Mouse (Mus musculus) thymus, adult 2 months (tissue): ENCODE measurements around the gene Smim23. TPM values are rescaled to one million over a fixed set of nuclear protein-coding genes. Genes with fewer than 3 reads are reported as not detected.

ENCODE experiments used
- DNase-seq: peaks from one replicate; pipeline ENCODE4 v3.0.0; 2021
- H3K27ac ChIP-seq: fragments of 200-500 bp; 2 replicates; pipeline ENCODE4 v1.5.1; 2012; ENCODE audit warnings: low read length, control low read depth; ENCODE audit not compliant: control insufficient read depth, insufficient read depth
- H3K27me3 ChIP-seq: fragments of 200-500 bp; 2 replicates; pipeline ENCODE4 v1.6.1; 2012; ENCODE audit warnings: mild to moderate bottlenecking, low read length, moderate library complexity, mixed read lengths; ENCODE audit not compliant: control insufficient read depth, insufficient read depth
- H3K36me3 ChIP-seq: fragments of 200-500 bp; 2 replicates; pipeline ENCODE4 v1.6.1; 2012; ENCODE audit warnings: mild to moderate bottlenecking, low read length, moderate library complexity; ENCODE audit not compliant: control insufficient read depth, insufficient read depth
- H3K4me1 ChIP-seq: fragments of 200-500 bp; replicated peaks from 2 replicates; pipeline ENCODE4 v1.6.1; 2012; ENCODE audit warnings: low read length; ENCODE audit not compliant: control insufficient read depth, insufficient read depth
- H3K4me3 ChIP-seq: fragments of 200-500 bp; 2 replicates; pipeline ENCODE4 v1.5.1; 2012; ENCODE audit warnings: mild to moderate bottlenecking, low read length, control low read depth, moderate library complexity; ENCODE audit not compliant: control insufficient read depth, insufficient read depth
- CTCF ChIP-seq: fragments of 200-500 bp; IDR thresholded peaks from 2 replicates; pipeline ENCODE4 v1.5.1; 2012; ENCODE audit warnings: mild to moderate bottlenecking, control low read depth, low read length, moderate library complexity, borderline replicate concordance; ENCODE audit not compliant: control insufficient read depth, poor library complexity, insufficient read depth; ENCODE audit errors: extremely low read depth
- POLR2A ChIP-seq: fragments of 200-500 bp; IDR thresholded peaks from 2 replicates; pipeline ENCODE4 v1.6.1; 2012; ENCODE audit warnings: mild to moderate bottlenecking, low read length, control low read depth, moderate library complexity; ENCODE audit not compliant: control insufficient read depth, poor library complexity, insufficient read depth; ENCODE audit errors: extremely low read depth
- WGBS: fragments of 180-500 bp; shearing (Covaris S2); methylation state at CpG from one replicate; pipeline ENCODE4 v1.1.7; 2018; 5-methylcytosine and 5-hydroxymethylcytosine counted together
- polyA plus RNA-seq: library from polyadenylated mRNA; depleted of rRNA; stranded (reverse); fragments of >200 nt; gene quantifications from 2 replicates; pipeline ENCODE4 v1.2.3, GENCODE M21; 2012

Smim23 gene
- polyA plus RNA-seq, 1 experiment = not detected

GRCm38 (mm10) chr11:32801715-32802114 is 22.7 kb downstream of the Smim23 start:
- WGBS = 20% methylated on average over 6 of the region's 6 CpGs
- TF ChIP-seq POLR2A = no peak
- TF ChIP-seq CTCF = no peak
- no peaks in the 10 kb centered on the region for H3K36me3 ChIP-seq
- H3K4me3 ChIP-seq = no peak overlapping the region
- DNase-seq = no peak
- H3K27me3 ChIP-seq = no peaks in the 10 kb centered on the region
- no peaks in the 10 kb centered on the region for H3K4me1 ChIP-seq
- H3K27ac ChIP-seq = no peak overlapping the region; the same call in 1 of the 2 replicates

GRCm38 (mm10) chr11:32800929-32801375 is 23.5 kb downstream of the Smim23 start:
- Histone ChIP-seq H3K36me3 (no peaks in the 10 kb centered on the region), H3K27me3 (no peaks in the 10 kb centered on the region), H3K4me3 (no peak overlapping the region), H3K27ac (no peak overlapping the region), H3K4me1 (no peaks in the 10 kb centered on the region)
- TF ChIP-seq CTCF = no peak
- no peak for TF ChIP-seq POLR2A
- 88% methylated on average over 7 of the region's 7 CpGs for WGBS
- no peak for DNase-seq

- no peak for DNase-seq
- H3K4me3 ChIP-seq = no peak overlapping the region
- TF ChIP-seq CTCF = no peak
- no peak for TF ChIP-seq POLR2A
- H3K27ac ChIP-seq = no peak overlapping the region
- 85% methylated on average over 4 of the region's 4 CpGs for WGBS
- H3K36me3 ChIP-seq = no peaks in the 10 kb centered on the region
- no peaks in the 10 kb centered on the region for H3K4me1 ChIP-seq
- no peaks in the 10 kb centered on the region for H3K27me3 ChIP-seq
Measured at GRCm38 (mm10) chr11:32798445-32798844, 26.0 kb downstream of the Smim23 start.

DNA sequence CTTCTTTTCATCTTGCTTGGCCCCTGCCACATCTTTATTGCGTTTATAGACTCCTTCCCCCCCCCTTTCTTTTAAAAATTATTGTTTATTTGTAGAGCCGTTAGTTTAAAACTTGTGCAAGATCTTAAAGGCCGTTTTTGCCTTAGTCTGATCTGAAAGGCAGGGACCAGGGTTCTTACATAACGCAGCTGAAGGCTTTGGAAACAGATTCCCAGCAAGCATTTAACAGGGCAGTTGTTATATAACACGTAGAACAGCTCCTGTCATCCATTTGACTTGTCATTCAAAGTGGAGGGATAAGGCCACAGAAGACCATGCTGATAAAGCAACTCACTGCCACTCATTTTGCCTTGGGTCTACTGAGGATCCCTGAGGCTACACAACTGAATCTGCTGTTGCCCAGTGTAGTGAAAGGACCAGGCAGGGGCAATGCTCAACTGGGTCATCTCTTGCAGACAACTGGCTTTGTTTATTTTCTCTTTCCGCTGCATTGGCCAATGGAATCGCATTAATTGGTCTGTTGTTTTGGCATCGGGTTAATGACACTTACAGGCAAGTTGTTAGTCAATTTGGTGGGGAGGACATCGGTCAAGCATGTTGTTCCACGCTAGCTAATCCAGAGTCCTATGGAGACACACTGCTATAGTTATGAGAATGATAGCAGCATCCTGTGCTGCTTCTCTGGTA is 29.5 kb downstream of the Smim23 start:
- no peaks in the 10 kb centered on the region for H3K4me1 ChIP-seq
- no peaks in the 10 kb centered on the region for H3K27me3 ChIP-seq
- no peaks in the 10 kb centered on the region for H3K36me3 ChIP-seq
- TF ChIP-seq POLR2A (no peak), CTCF (no peak)
- no peak for DNase-seq
- H3K27ac ChIP-seq = no peak overlapping the region
- H3K4me3 ChIP-seq = no peak overlapping the region
- 72% methylated on average over 10 of the region's 10 CpGs for WGBS

DNA sequence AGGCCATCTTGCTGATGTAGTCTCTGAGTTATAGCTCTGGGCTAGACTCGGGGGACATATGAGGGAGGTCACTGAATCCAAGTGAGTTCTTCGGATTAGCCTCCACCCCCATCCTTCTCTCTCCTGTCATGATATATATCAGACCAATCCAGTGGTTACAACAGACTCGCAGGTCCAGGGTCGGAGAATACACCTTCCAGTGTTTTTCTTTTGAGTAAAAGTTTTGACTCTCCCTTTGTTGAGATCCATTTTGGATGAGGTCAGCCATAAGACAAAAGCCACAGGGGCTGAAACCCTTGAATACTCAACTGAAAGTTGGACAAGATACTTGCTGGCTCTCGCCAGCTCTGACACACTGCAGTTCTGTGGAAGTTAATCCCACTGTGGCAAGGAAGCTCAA is 38.2 kb downstream of the Smim23 start:
- no peak for DNase-seq
- 93% methylated on average over 5 of the region's 5 CpGs for WGBS
- no peaks in the 10 kb centered on the region for H3K36me3 ChIP-seq
- no peak overlapping the region for H3K4me3 ChIP-seq
- H3K4me1 ChIP-seq = no peaks in the 10 kb centered on the region
- no peaks in the 10 kb centered on the region for H3K27me3 ChIP-seq
- no peak overlapping the region for H3K27ac ChIP-seq
- TF ChIP-seq CTCF = no peak
- TF ChIP-seq POLR2A = no peak

DNA sequence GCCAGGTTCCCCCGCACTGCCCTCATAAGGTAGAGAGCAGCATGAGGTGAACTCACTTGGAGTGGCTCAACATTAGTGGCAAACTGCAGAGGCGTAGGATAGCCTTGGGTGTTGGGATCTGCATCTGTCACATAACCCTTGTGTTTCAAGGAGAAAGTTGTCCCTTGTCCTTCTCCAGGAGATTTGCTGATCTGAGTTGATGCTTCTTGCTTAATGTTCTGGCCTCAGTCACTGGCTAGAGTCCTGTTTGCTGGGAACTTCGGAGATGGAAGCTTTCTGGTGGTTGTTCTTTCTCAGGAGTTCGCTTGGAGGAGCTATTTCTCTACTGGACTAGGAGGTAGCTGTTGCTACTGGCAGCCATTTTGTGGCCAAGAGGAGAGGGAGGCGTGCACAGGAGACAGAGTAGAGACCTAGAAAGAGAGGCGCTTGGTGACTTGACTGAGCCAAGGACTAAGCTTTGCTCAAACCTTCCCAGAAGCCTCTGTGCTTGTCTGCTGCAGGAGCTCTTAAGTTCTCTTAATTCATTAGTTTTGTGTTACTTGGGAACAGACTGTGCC is 38.7 kb downstream of the Smim23 start:
- DNase-seq = no peak
- TF ChIP-seq CTCF = no peak
- no peak for TF ChIP-seq POLR2A
- Histone ChIP-seq H3K4me1 (no peaks in the 10 kb centered on the region), H3K36me3 (no peaks in the 10 kb centered on the region), H3K27me3 (no peaks in the 10 kb centered on the region), H3K4me3 (no peak overlapping the region), H3K27ac (no peak overlapping the region)
- WGBS = 91% methylated on average over 6 of the region's 6 CpGs

DNA sequence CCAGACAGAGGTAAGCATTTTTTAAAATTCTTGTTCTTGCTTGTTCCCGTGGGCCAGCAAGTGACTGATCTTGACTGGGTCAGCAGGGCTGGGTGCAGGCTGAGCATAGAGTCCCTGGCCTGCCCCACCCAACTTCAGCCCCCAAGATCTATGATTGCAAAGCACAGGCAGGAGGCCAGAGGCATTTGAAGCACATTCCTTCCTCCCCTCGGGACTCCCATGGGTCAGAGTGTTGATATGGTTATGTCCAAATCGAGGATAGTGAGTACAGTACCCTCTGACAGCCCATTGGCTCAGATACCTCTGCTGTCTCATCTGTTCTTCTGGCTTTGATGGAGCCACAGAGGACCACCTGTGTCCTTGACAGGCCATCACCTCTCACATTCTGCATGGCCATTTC is 41.7 kb downstream of the Smim23 start:
- no peak overlapping the region for H3K27ac ChIP-seq
- no peak for DNase-seq
- TF ChIP-seq CTCF (no peak), POLR2A (no peak)
- H3K27me3 ChIP-seq = no peaks in the 10 kb centered on the region
- 94% methylated on average over 3 of the region's 3 CpGs for WGBS
- H3K36me3 ChIP-seq = no peaks in the 10 kb centered on the region
- no peaks in the 10 kb centered on the region for H3K4me1 ChIP-seq
- no peak overlapping the region for H3K4me3 ChIP-seq
